Mouse (Mus musculus) MEL-GATA-1-ER (cell line): ENCODE measurements at regions not wholly inside any gene's neighbourhood (a gene's known extent, or its start where the extent isn't known, plus 50 kb on each side); places are given as distances from the start of the nearest gene placed in this dataset.

Source experiments
- DNase-seq: peaks from one replicate; pipeline ENCODE4 v3.0.0-alpha.2; 2012; ENCODE audit warnings: low read depth; ENCODE audit errors: extremely low read depth

DNA sequence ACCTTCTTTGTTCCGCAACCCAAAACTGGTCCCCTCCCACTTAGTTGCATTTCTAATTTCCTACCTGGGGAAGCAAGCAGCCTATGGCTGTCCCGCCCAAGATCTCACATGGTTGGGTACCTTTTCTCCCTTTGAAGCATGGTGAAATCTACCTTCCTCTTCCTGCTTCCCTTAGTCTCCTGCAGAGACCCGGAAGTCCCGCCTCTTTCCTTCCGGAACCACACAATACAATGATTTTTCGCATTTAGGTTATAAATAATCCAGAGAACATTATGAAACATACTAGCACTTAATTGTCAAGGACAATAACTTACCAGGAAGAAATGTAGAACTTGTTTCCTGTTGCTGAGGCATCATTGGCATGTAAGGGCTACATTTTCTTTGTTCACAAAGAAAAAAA lies 58.8 kb downstream of the 1700009N14Rik start:
- DNase-seq = no peak

DNA sequence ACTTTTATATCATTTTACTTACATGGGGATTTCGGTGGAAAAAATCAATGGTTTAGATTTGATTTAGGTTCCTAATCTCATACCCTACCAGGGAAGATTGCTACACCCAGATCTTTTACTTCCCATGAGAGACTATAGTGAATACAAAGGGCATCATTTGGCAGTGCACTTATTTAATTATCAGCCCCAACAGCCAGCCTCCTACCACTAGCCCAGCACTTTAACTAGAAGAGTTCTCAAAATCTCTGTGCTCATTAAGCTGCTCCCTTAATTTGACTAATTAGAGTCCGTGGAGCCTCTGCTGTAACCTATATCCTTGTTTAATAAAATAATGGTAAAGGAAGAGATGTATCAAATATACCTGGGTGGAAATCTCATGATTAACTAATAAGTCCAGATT lies 77.4 kb downstream of the 1700009N14Rik start:
- no peak for DNase-seq

DNA sequence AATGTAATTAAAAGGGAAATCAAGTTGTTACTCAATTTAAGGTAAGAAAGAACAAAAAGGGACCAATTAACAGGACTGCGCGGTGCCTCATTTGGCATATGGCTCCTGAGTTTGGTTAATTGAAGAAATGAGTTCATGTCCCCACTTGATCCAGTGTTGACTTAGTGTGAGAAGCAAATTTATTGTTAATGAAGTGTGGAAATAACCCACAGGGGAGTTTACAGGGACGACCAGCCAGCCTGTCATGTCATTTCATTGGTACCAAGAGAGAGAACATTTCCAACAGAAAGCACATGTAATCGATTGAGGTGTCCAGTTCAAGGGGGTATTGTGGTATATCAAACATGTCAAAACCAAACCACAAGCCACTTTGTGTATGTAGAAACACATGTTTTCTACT lies 78.6 kb downstream of the 1700009N14Rik start:
- DNase-seq = no peak

DNA sequence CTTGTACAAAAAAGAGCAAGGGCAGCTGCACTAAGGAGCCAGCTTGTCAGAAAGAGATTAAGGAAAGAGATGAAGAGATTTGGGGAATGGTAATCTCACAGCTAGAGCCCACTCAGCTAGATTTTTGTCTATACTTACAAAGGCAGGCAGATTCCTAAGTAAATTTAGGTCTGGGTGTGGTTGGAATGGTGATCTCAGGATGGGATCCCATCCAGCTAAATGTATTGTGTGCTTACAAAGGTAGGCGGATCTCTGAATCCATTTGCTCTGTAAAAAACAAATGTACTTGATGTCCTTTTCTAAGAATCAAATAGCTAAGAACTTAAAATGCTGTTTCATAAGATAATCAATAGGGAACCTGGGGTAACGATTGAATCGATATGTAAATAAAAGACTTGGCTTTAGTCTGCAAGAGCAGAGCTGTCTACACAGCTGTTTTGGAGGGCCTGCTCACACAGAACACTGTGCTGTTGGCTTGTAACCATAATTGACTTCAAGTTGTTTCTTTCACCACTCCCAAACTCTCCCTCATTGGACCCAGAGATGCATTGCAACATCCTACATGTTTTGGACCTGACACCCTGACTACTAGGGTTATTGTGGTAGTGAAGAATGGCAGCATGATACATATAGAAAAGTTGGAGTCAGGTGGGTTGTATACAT lies 106.1 kb downstream of the 1700009N14Rik start:
- no peak for DNase-seq

DNA sequence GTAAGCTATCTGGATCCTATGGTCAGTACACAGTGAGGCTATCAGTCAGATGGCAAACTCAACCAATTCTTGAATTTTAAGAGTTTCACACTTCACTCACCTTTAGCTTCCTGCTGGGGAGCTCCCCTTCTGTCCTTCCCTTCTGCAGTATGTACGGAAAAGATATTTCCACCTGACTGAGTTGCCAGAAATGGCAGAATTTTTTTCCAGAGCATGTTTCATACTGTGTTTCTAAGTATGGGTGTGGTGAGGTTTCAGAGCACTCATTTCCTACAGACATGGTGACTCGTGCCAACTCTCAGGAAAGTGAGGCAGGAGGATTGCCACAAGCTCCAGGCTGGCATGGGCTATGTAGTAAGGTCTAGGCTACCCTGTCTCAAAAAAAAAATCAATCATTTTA lies 147.3 kb downstream of the 1700009N14Rik start:
- no peak for DNase-seq

DNA sequence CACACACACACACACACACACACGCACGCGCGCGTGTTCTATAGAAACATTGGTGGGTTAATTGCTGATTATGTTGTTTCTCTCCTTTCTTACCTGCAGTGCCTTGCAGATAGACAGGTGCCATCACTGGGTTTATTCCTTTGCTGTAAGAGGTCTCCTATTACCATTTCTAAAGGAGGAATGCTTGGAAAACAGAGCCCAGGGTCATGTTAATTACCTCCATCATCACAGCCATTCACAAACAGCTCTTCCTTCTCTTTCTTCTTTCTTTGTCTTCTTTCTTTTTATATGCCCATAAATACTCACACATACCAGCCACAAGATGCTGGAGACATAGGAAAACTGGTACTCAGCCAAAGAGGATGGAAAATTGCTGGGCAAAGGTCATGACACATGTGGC lies 155.0 kb downstream of the 1700009N14Rik start:
- no peak for DNase-seq

DNA sequence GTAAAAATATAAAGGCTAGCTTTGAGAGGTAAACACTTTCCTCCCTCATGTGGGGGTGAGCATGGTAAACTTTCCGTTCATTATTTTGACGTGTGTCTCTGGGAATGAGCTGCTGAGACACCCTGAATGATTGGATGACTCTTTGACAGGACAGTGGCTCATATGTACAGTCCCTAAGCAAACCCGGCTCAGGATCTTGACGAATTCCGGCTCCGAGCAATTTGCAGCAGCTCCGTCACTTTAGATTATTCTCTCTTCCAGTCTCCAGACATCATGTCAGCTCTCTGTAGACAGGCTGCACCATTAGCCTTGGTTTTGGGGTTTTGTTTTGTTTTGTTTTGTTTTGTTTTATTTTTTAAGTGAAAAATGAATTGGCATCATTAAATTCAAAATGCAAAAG lies 194.0 kb downstream of the 1700009N14Rik start:
- DNase-seq = no peak

DNA sequence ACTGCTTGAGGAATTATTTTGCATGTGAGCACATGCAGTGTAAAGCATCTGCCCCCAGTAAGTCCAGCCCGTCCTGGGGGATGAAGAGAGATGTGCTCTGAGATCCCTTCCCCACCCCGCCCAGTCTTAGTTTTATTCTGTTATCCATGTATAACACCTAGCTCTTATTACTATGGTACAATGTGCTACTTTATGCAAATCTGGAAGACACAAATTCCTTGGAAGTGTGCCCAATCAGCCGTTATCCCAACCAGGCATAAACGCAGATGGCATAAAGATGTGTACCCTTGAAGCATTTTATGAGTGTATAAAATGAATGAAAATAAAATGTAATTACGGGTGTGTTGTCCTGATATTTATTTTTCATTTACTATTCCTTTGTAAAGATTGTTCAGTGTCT lies 194.8 kb downstream of the 1700009N14Rik start:
- no peak for DNase-seq

DNA sequence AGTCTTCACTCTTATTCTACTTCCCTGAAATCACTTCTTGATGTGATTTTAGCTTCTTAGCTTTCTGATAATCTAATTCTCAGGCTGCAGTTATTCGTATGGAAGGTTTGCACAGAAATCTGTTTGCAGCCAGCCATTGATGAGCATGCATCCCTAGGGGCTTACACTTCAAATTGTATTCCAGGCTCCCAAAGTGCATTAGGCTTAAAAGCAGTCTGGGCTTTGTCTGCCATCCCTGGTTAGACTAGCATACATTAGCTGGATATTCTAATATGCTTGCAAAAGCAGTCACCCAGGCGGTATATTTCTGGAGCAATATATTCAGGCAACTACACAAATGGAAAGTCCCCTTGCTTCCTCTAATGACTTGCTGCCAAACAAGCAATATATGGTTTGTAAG lies 210.4 kb downstream of the 1700009N14Rik start:
- DNase-seq = no peak

DNA sequence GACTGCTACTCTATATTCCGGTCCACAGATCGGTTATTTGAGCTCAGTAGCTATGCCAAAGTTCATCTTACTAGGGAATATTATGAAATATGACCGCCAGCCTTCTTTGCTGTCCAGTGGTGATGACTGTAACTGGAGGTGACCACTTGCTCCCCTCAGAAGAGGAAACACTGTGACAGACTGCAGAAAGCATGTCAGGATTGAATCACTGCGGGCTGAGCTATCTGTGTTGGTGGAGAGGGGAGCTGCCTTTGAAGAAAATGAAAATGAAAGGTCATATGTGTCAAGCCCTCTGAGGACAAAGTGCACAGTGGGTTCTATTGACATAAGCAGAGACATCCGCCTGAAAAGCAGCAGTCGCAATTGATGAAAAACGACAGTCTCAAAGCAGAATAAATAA lies 222.5 kb downstream of the 1700009N14Rik start:
- DNase-seq = no peak

DNA sequence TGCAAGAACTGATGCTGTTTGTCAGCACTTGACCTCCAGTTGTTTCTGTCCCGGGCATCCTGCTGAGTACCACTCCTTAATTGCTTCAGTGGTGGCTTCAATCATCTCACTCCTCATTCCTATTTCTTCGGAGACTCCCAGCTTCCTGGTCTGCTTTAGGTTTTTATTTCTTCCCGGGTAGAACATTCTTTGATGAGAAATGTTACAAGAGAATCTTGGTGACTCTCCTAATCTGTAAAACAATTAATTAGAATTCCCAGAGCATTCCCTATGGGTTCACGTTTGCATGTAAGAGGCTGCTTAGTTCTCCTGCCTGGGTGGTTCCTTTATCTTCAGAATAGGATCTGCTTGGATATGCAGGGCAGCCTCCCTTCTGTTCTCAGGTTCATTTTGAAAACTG lies 245.1 kb downstream of the 1700009N14Rik start:
- DNase-seq = no peak

DNA sequence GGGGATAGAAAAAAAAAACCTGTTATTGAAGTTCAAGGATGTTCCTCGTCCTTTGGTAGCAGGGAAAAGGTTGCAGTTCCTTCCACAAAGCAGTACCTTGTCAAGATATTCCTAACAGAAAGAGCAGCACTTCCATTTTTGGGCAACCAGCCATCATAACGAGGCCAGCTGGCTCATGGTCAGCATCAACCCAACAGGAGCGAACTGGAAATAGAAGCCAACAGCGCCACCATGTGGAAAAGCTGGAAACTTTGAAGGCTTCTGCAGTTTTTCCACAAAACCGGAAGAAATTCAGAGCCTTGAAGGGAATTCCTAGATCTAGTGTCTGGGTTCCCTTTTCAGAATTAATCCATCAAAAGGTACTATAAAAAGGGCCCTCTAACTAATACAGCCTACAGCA lies 247.5 kb downstream of the 1700009N14Rik start:
- DNase-seq = peak; percentile 12

DNA sequence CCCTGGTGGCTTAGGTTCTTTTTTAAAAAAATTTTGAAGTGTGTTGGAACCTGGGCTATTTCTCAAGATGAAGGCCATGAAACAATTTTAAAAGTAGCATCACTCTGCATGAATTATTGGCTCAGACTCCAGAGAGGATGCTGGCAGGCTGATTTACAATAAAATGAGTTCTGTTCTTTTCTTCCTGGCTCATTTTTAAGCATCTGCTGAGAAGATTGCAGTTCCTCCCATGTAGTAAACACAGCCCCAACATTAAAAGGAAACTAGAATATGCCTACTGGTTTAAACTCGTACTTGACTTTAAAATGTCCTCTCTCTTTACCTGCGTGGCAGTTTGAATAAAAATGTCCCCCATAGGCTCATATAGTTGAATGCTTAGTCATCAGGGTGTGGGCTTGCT lies 249.3 kb downstream of the 1700009N14Rik start:
- no peak for DNase-seq

DNA sequence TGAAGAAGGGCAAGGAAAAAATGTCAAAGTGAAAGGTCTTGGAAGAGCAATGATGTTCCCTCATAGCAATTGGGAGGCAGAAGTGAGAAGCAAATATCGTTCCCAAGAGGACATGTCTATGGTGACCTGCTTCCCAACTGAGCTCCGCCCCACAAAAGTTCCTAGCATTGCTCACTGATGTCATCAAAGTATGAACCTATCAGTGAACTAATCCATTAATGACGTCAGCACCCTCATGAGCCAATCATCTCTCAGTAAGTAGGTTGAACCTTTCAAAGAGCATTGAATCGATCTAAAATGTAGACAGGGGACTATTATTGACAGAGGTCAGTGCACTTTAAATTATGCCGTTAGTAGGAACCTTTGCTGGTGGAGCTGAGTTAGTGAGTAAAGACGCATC lies 267.4 kb downstream of the 1700009N14Rik start:
- DNase-seq = no peak

DNA sequence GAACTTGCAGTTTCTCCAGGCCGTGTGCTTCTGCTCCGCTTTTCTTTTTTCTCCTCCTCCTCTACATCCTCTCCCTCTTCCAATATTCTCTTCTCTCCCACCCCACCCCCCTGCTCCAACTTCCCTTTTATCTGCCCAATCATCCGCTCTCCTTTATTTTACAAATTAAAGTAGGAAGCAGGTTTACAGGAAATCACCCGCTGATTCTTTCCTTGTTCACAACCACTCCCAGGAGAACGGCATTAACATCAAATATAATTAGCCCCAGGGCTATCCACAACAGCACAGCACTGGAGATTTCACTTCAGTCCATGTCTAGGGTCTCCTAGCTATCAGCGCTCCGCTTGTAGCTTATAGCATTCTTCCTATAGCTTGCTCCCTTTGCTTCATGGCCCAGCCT lies 268.6 kb downstream of the 1700009N14Rik start:
- no peak for DNase-seq

DNA sequence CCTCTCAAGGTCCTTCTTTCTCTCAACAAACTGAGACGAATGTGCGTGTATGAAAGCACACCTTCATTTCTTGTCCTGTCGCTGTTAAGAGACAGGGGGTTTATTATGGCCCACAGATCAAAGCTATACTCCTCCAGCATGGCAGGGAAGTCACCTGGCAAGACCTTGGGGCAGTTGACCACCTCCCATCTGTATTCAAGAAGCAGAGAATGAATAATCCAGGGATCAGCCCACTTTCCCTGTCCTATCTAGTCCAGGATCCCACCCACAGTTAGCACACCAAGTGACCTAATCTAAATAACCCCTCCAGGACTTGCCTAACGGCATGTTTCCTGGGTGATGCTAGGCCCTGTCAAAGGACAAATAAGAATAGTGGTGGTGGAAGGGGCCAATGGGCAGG lies 269.9 kb downstream of the 1700009N14Rik start:
- DNase-seq = no peak

DNA sequence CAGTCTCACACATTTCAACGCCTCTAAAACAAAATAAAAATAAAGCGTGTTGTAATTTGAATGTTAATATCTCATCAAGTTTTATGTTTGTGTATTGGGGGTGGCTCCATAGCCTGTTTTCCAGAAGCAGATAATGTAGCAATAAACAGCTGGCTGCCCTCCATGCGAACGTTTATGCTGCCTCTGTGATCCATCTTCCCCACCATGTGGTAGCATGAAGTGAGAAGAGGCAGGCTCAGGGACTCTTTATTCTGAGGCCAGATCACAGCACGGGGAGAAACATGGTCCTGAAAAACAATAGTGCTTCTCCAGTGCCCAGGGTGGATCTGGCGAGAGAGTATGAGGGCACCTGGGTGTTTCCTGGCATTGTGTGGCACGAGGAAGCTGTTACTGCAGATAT lies 271.4 kb downstream of the 1700009N14Rik start:
- DNase-seq = no peak

DNA sequence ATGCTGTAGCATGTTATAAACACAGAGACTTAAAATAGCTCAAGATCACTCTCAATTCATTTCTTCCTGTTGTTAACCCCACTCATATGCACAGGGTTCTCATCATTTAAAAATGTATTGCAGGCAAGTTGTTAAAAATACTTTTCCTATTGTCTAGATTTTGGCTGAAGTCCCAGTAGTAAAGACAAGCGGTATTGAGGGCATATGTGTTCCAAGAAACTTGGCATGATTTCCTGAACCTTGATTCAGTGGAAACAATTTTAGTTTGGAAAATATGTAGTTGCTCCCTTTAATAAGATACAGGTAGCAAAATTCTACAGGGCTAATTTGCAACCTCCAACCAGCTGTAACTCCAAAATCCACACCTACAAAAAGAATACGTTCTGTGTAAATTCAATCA lies 315.5 kb downstream of the 1700009N14Rik start:
- no peak for DNase-seq

DNA sequence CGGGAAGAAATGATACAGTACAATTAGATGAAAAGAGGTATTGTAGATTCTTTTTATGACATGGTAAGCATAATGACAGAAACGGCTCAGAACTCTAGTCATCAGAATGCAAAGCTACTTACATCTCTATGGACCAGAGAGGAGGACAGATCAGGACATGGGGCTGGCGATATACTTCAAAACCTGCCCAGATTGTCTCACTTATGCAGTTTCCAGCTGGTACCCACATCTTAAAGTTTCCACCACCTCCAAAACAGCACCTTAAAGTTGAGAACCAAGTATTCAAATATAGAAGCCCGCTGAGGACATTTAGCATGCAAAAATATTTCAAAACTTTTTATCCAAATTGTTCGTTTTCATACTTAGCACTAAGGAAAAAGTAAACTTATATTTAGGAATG lies 341.0 kb downstream of the 1700009N14Rik start:
- no peak for DNase-seq

DNA sequence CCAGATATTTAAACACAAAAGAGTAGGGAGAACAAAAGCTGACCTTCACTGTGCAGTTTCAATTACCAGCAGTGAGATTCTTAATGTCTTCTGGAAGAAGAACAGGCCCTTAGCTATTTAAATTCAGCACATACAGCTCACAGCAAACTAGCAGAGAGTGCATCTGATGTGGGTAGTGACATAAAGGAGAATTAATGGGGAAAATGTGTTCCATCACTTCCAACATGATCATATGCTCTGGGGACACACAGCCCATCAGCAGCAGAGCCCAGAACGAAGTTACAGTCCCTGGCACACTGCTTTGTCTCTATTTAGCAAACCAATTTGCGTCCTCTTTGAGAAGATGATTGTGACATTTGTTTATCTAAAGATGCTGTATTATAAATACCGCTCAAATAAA lies 332.9 kb upstream of the Aco1 start:
- DNase-seq = no peak

DNA sequence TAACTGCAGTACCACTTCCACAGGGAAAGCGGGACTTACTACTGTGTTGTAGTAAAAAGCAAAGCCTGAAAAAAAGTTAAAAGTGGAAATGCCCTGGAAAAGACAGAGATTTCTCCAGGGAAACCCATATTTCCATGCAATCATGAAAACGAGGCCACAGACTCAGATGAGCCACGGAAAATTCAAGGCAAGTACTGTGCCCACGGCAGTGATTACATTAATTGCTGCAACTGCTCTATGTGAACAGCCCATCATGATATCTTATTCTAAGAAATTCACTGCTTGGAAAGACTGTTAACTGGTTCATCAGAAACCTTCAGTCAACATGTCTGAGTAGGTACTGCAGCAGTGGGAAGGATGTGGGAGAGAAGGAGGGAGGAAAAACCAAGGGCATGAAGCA lies 330.1 kb upstream of the Aco1 start:
- no peak for DNase-seq

DNA sequence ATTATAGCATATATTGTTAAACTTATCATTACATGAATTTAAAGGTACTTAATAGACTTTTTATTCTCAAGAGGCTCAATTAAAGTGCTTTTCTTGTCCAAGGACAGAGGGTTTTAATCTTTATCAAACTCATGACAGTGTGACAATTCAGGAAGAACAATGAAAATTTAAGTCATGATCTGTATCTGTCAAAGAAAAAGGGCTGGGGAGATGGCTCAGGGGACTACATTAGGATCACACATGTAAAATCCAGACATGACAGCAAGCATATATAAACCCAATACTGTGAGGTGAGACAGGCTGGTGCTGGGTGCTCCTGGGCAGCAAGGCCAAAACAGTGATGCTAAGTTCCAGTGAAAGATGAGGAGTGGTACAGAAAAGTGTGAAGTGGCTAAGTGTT lies 327.3 kb upstream of the Aco1 start:
- DNase-seq = no peak

DNA sequence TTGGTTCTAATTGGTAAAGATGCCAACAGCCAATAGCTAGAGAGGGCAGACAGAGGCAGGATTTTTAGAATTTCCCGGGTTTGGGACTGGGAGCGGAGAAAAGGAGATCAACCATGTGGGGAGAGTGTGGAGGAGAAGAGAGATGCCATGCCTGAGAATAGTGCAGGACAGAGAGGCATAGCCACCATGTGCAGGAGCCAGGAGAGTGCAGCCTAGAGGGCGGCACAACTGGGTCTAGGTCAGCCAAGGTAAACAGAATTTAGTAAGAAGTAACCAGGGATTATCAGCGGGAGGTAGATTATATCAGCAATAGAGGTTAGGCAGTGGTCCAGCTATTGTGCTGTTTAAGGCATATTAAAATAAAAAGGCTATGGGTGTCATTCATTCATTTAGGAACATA lies 325.2 kb upstream of the Aco1 start:
- no peak for DNase-seq

DNA sequence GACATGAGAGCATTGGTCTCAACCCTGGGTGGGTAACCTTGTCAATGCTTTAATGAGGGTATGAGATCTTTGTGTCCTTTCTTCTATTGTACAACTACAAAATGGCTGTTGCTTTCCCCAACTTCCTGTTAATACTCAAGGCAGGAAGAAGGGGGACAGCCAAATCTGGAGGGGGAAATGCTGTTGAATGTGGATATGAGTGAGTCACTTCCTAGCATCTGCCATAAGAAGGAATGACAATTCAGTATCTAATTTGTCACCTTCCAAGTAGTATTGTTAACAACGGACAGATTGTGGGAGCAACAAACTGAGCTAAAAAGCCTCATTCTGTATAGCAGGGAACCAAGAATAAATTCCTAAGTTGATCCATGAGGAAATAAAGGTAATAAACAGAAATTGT lies 309.2 kb upstream of the Aco1 start:
- DNase-seq = no peak
